Mouse (Mus musculus) cerebellum, postnatal 36 days (tissue): ENCODE results near the gene Sec23a.
"Not testable (repeated sequence)": the region's sequence is repeated elsewhere in the genome, so short reads cannot be mapped to it uniquely, and the experiment has no call there.

Experiments used
- DNase-seq, 2 experiments: peaks; one replicate each; pipeline ENCODE4 v3.0.0; 2021 to 2022; ENCODE audit warnings: mixed read lengths in 2 of 2

The Sec23a gene

GRCm38 (mm10) chr12:58981178-58981661, 30.6 kb downstream of the Sec23a start:
- not testable (repeated sequence) for DNase-seq

GRCm38 (mm10) chr12:58976966-58977365, 34.9 kb downstream of the Sec23a start:
- no peak for DNase-seq

GRCm38 (mm10) chr12:58964583-58964982, 47.2 kb downstream of the Sec23a start:
- DNase-seq, result peak in 1 of 2 experiments; percentile 10

- no peak for DNase-seq
Observed at GRCm38 (mm10) chr12:58960844-58961243, 51.0 kb downstream of the Sec23a start.

GRCm38 (mm10) chr12:58956624-58957023, 55.2 kb downstream of the Sec23a start:
- no peak for DNase-seq

GRCm38 (mm10) chr12:58956162-58956561, 55.7 kb downstream of the Sec23a start:
- no peak for DNase-seq

- DNase-seq, result no peak
Observed at GRCm38 (mm10) chr12:58947879-58948278, 63.9 kb downstream of the Sec23a start.

GRCm38 (mm10) chr12:58947231-58947630, 64.6 kb downstream of the Sec23a start:
- DNase-seq, result peak; percentile 47 to 49

- DNase-seq, result no peak
Observed at GRCm38 (mm10) chr12:58942544-58942943, 69.3 kb downstream of the Sec23a start.

- DNase-seq, result no peak
Observed at GRCm38 (mm10) chr12:58934580-58934979, 77.2 kb downstream of the Sec23a start.

- DNase-seq, result no peak
Observed at GRCm38 (mm10) chr12:58924996-58925395, 86.8 kb downstream of the Sec23a start.

GRCm38 (mm10) chr12:58924025-58924424, 87.8 kb downstream of the Sec23a start:
- DNase-seq, result peak in 1 of 2 experiments; percentile 9

GRCm38 (mm10) chr12:58920775-58921174, 91.0 kb downstream of the Sec23a start:
- no peak for DNase-seq

- no peak for DNase-seq
Observed at GRCm38 (mm10) chr12:58919516-58919915, 92.3 kb downstream of the Sec23a start.

GRCm38 (mm10) chr12:58909826-58910225, 102.0 kb downstream of the Sec23a start:
- no peak for DNase-seq
